Mouse (Mus musculus): ENCODE measurements around the gene Nek1.

DNA sequence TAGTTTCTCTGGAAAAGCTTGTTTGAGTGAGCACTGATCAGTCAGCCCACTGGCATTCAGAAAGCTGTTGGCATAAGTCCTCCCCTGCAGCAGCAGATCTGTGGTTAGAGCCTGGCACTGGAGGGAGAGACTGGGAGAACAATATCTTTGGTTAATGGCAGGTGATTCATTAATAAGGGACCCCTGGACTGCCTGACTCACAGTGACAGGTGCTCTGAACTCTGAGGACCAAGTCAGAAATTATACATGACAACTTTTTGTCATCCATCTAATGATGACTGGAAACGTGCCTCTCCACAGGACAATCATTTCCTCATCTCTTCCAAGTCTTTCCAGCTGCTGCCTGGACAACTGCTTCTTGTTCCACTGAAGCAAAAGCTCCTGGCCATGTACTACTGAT is 163.4 kb downstream of the Nek1 start:
- TF ChIP-seq CTCF (IDR thresholded peaks at IDR 0.05; ENCODE audit: borderline replicate concordance, control insufficient read depth, extremely low read depth, insufficient read depth, low read length, poor library complexity) (no peak), POLR2A (IDR thresholded peaks at IDR 0.05; ENCODE audit: control insufficient read depth, extremely low read depth, insufficient read depth, low read length, poor library complexity) (no peak)
